Mouse (Mus musculus) C2C12 (cell line): Measurements from ENCODE around the gene Ammecr1.

ENCODE experiments used
- CEBPB ChIP-seq: IDR thresholded peaks from one replicate; pipeline ENCODE4 v1.6.1; 2011; ENCODE audit warnings: low read depth, mild to moderate bottlenecking, control low read depth, moderate library complexity
- CTCF ChIP-seq: IDR thresholded peaks from one replicate; pipeline ENCODE4 v1.5.1; 2011; ENCODE audit not compliant: control insufficient read depth, insufficient read depth, insufficient read length
- MAX ChIP-seq: IDR thresholded peaks from one replicate; pipeline ENCODE4 v1.6.1; 2011; ENCODE audit warnings: mild to moderate bottlenecking, control low read depth
- MYOD1 ChIP-seq: IDR thresholded peaks from one replicate; pipeline ENCODE4 v1.6.1; 2011; ENCODE audit warnings: low read depth; ENCODE audit not compliant: control insufficient read depth, insufficient read length
- MYOG ChIP-seq: IDR thresholded peaks from one replicate; pipeline ENCODE4 v1.6.1; 2011; ENCODE audit not compliant: control insufficient read depth, insufficient read length; ENCODE audit errors: extremely low read depth
- USF1 ChIP-seq: IDR thresholded peaks from one replicate; pipeline ENCODE4 v1.6.1; 2011; ENCODE audit warnings: low read depth, mild to moderate bottlenecking, control low read depth, moderate library complexity

GRCm38 (mm10) chrX:143014118-143014517 is 47.6 kb upstream of the Ammecr1 start:
- no peak for TF ChIP-seq CTCF
- no peak for TF ChIP-seq MYOD1
- TF ChIP-seq CEBPB: no peak
- TF ChIP-seq MAX: no peak
- TF ChIP-seq MYOG: no peak
- TF ChIP-seq USF1: no peak
